Mouse (Mus musculus) CH12.LX (cell line): ENCODE results near the gene Thegl.
A peak's percentile ranks its signal among the peaks of the same experiment; 100 is the strongest.

Source experiments
- BHLHE40 ChIP-seq: IDR thresholded peaks from 2 replicates; pipeline ENCODE4 v1.6.1; 2011; ENCODE audit warnings: mild to moderate bottlenecking, low read depth, low read length, improper control_type of control experiment
- CHD2 ChIP-seq: IDR thresholded peaks from 2 replicates; pipeline ENCODE4 v1.6.1; 2011; ENCODE audit warnings: low read length, improper control_type of control experiment
- CTCF ChIP-seq, 2 experiments: IDR thresholded peaks in 1 of 2; conservative IDR thresholded peaks in 1 of 2; 2 replicates each; pipeline ENCODE4 v1.5.1; 2011 to 2012; ENCODE audit warnings: low read depth in 2 of 2, low read length in 2 of 2, improper control_type of control experiment in 1 of 2, inconsistent platforms in 1 of 2, mild to moderate bottlenecking in 1 of 2, moderate library complexity in 1 of 2
- EP300 ChIP-seq: IDR thresholded peaks from 2 replicates; pipeline ENCODE4 v1.6.1; 2011; ENCODE audit warnings: low read length, improper control_type of control experiment
- MAFK ChIP-seq: IDR thresholded peaks from 2 replicates; pipeline ENCODE4 v1.6.1; 2011; ENCODE audit warnings: low read length, improper control_type of control experiment; ENCODE audit not compliant: insufficient replicate concordance
- MAZ ChIP-seq: IDR thresholded peaks from 2 replicates; pipeline ENCODE4 v1.6.1; 2012; ENCODE audit warnings: low read depth, mild to moderate bottlenecking, inconsistent platforms, low read length, improper control_type of control experiment, moderate library complexity
- POLR2A ChIP-seq: IDR thresholded peaks from 2 replicates; pipeline ENCODE4 v1.6.1; 2011; ENCODE audit warnings: low read depth, mild to moderate bottlenecking, improper control_type of control experiment, low read length
- POLR2AphosphoS2 ChIP-seq: IDR thresholded peaks from 2 replicates; pipeline ENCODE4 v1.6.1; 2011; ENCODE audit warnings: low read depth, low read length, improper control_type of control experiment
- SIN3A ChIP-seq: IDR thresholded peaks from 2 replicates; pipeline ENCODE4 v1.6.1; 2012; ENCODE audit warnings: low read length, improper control_type of control experiment, inconsistent platforms
- TCF12 ChIP-seq: IDR thresholded peaks from 2 replicates; pipeline ENCODE4 v1.6.1; 2014; ENCODE audit warnings: low read depth, mild to moderate bottlenecking, inconsistent platforms, low read length, improper control_type of control experiment
- USF1 ChIP-seq: IDR thresholded peaks from 2 replicates; pipeline ENCODE4 v1.6.1; 2014; ENCODE audit warnings: low read depth, mild to moderate bottlenecking, inconsistent platforms, low read length, improper control_type of control experiment
- ZKSCAN1 ChIP-seq: IDR thresholded peaks from 2 replicates; pipeline ENCODE4 v1.6.1; 2012; ENCODE audit warnings: low read depth, inconsistent platforms, low read length, improper control_type of control experiment, borderline replicate concordance

- peak in 1 of 2 experiments; percentile 43; a peak in 2 of 4 replicates for TF ChIP-seq CTCF (conservative IDR thresholded peaks at IDR 0.05 in 1 of 2, IDR thresholded peaks at IDR 0.05 in 1 of 2; ENCODE audit: low read depth in 2 of 2, low read length in 2 of 2)
- TF ChIP-seq USF1, result no peak
- TF ChIP-seq ZKSCAN1, result no peak
- TF ChIP-seq CHD2, result no peak
- TF ChIP-seq POLR2AphosphoS2, result no peak
- no peak for TF ChIP-seq EP300
- TF ChIP-seq POLR2A, result no peak
- TF ChIP-seq MAFK, result no peak
- TF ChIP-seq SIN3A, result no peak
- TF ChIP-seq BHLHE40, result no peak
- TF ChIP-seq TCF12, result no peak
- TF ChIP-seq MAZ, result no peak
Observed at GRCm38 (mm10) chr5:77071626-77072025, 55.8 kb downstream of the Thegl start.
